Mouse (Mus musculus): Measurements from ENCODE around the gene Cpne2. TPM values are rescaled to one million over a fixed set of nuclear protein-coding genes. Genes with fewer than 3 reads are reported as not detected.

The Cpne2 gene
- polyA plus RNA-seq, 1 experiment: 8.6 TPM

GRCm38 (mm10) chr8:94594211-94594610, 61.4 kb downstream of the Cpne2 start:
- no peaks in the 10 kb centered on the region for H3K9me3 ChIP-seq (replicated peaks; ENCODE audit: control insufficient read depth, insufficient read depth, low read length, poor library complexity, severe bottlenecking)
- no peak overlapping the region for H3K4me3 ChIP-seq (ENCODE audit: low read depth, low read length)
- TF ChIP-seq EP300 (IDR thresholded peaks at IDR 0.05; ENCODE audit: insufficient read depth, low read depth, low read length): no peak
- TF ChIP-seq CTCF (IDR thresholded peaks at IDR 0.05; ENCODE audit: low read depth, low read length): no peak
- no peak overlapping the region for H3K9ac ChIP-seq (ENCODE audit: low read depth, poor library complexity, severe bottlenecking)
- no peaks in the 10 kb centered on the region for H3K27me3 ChIP-seq (ENCODE audit: control insufficient read depth, insufficient read depth, low read length, poor library complexity, severe bottlenecking)
- H3K36me3 ChIP-seq (ENCODE audit: control insufficient read depth, insufficient read depth, low read length, poor library complexity, severe bottlenecking): no peaks in the 10 kb centered on the region; the same call in 1 of the 2 replicates
- H3K4me1 ChIP-seq (ENCODE audit: control insufficient read depth, insufficient read depth, low read length): no peaks in the 10 kb centered on the region
- H3K27ac ChIP-seq (ENCODE audit: insufficient read depth, low read length): no peak overlapping the region

GRCm38 (mm10) chr8:94600478-94600877, 67.7 kb downstream of the Cpne2 start:
- H3K27me3 ChIP-seq (ENCODE audit: control insufficient read depth, insufficient read depth, low read length, poor library complexity, severe bottlenecking): no peaks in the 10 kb centered on the region
- peak overlapping the region; percentile 82 for H3K4me3 ChIP-seq (ENCODE audit: low read depth, low read length)
- no peak for TF ChIP-seq POLR2A (IDR thresholded peaks at IDR 0.05; ENCODE audit: insufficient read depth, low read length)
- H3K4me1 ChIP-seq (ENCODE audit: control insufficient read depth, insufficient read depth, low read length): no peaks in the 10 kb centered on the region
- H3K27ac ChIP-seq (ENCODE audit: insufficient read depth, low read length): no peak overlapping the region
- no peaks in the 10 kb centered on the region; the same call in 1 of the 2 replicates for H3K36me3 ChIP-seq (ENCODE audit: control insufficient read depth, insufficient read depth, low read length, poor library complexity, severe bottlenecking)
- no peaks in the 10 kb centered on the region for H3K9me3 ChIP-seq (replicated peaks; ENCODE audit: control insufficient read depth, insufficient read depth, low read length, poor library complexity, severe bottlenecking)
- H3K9ac ChIP-seq (ENCODE audit: low read depth, poor library complexity, severe bottlenecking): peak overlapping the region; percentile 94

- no peaks in the 10 kb centered on the region for H3K9me3 ChIP-seq (replicated peaks; ENCODE audit: control insufficient read depth, insufficient read depth, low read length, poor library complexity, severe bottlenecking)
- no peaks in the 10 kb centered on the region; the same call in 1 of the 2 replicates for H3K36me3 ChIP-seq (ENCODE audit: control insufficient read depth, insufficient read depth, low read length, poor library complexity, severe bottlenecking)
- H3K27ac ChIP-seq (ENCODE audit: insufficient read depth, low read length): peak overlapping the region; percentile 44
- peak overlapping the region; percentile 94 for H3K9ac ChIP-seq (ENCODE audit: low read depth, poor library complexity, severe bottlenecking)
- H3K4me3 ChIP-seq (ENCODE audit: low read depth, low read length): peak overlapping the region; percentile 82
- no peak for TF ChIP-seq POLR2A (IDR thresholded peaks at IDR 0.05; ENCODE audit: insufficient read depth, low read length)
- no peak for TF ChIP-seq CTCF (IDR thresholded peaks at IDR 0.05; ENCODE audit: low read depth, low read length)
- no peak for TF ChIP-seq EP300 (IDR thresholded peaks at IDR 0.05; ENCODE audit: insufficient read depth, low read depth, low read length)
- H3K4me1 ChIP-seq (ENCODE audit: control insufficient read depth, insufficient read depth, low read length): no peaks in the 10 kb centered on the region
- H3K27me3 ChIP-seq (ENCODE audit: control insufficient read depth, insufficient read depth, low read length, poor library complexity, severe bottlenecking): no peaks in the 10 kb centered on the region
These were observed 68.3 kb downstream of the Cpne2 start for GRCm38 (mm10) chr8:94601034-94601606.

GRCm38 (mm10) chr8:94601607-94602385, 69.0 kb downstream of the Cpne2 start, which contains the start of the genes Rspry1 and Fam192a:
Gene Rspry1, plus strand, starts transcription at chr8:94601937.
Gene Fam192a, minus strand, starts transcription at chr8:94601997.
- Histone ChIP-seq H3K27ac (ENCODE audit: insufficient read depth, low read length) (peak within 1 kb of the TSS; percentile 44), H3K4me1 (ENCODE audit: control insufficient read depth, insufficient read depth, low read length) (no peaks in the 10 kb centered on the region), H3K9ac (ENCODE audit: low read depth, poor library complexity, severe bottlenecking) (peak within 1 kb of the TSS; percentile 94), H3K27me3 (ENCODE audit: control insufficient read depth, insufficient read depth, low read length, poor library complexity, severe bottlenecking) (no peaks in the 10 kb centered on the region), H3K4me3 (ENCODE audit: low read depth, low read length) (peak within 1 kb of the TSS; percentile 91), H3K36me3 (ENCODE audit: control insufficient read depth, insufficient read depth, low read length, poor library complexity, severe bottlenecking) (no peaks in the 10 kb centered on the region; the same call in 1 of the 2 replicates), H3K9me3 (replicated peaks; ENCODE audit: control insufficient read depth, insufficient read depth, low read length, poor library complexity, severe bottlenecking) (no peaks in the 10 kb centered on the region)
- TF ChIP-seq POLR2A (IDR thresholded peaks at IDR 0.05; ENCODE audit: insufficient read depth, low read length) (peak; percentile 73), CTCF (IDR thresholded peaks at IDR 0.05; ENCODE audit: low read depth, low read length) (no peak)

GRCm38 (mm10) chr8:94602471-94603131, 69.8 kb downstream of the Cpne2 start:
- TF ChIP-seq POLR2A (IDR thresholded peaks at IDR 0.05; ENCODE audit: insufficient read depth, low read length) (no peak), EP300 (IDR thresholded peaks at IDR 0.05; ENCODE audit: insufficient read depth, low read depth, low read length) (no peak), CTCF (IDR thresholded peaks at IDR 0.05; ENCODE audit: low read depth, low read length) (no peak)

GRCm38 (mm10) chr8:94604030-94604429, 71.2 kb downstream of the Cpne2 start:
- TF ChIP-seq POLR2A (IDR thresholded peaks at IDR 0.05; ENCODE audit: insufficient read depth, low read length) (no peak), CTCF (IDR thresholded peaks at IDR 0.05; ENCODE audit: low read depth, low read length) (no peak), EP300 (IDR thresholded peaks at IDR 0.05; ENCODE audit: insufficient read depth, low read depth, low read length) (no peak)
- Histone ChIP-seq H3K4me1 (ENCODE audit: control insufficient read depth, insufficient read depth, low read length) (no peaks in the 10 kb centered on the region), H3K36me3 (ENCODE audit: control insufficient read depth, insufficient read depth, low read length, poor library complexity, severe bottlenecking) (no peaks in the 10 kb centered on the region), H3K4me3 (ENCODE audit: low read depth, low read length) (no peak overlapping the region), H3K27me3 (ENCODE audit: control insufficient read depth, insufficient read depth, low read length, poor library complexity, severe bottlenecking) (no peaks in the 10 kb centered on the region), H3K27ac (ENCODE audit: insufficient read depth, low read length) (no peak overlapping the region), H3K9ac (ENCODE audit: low read depth, poor library complexity, severe bottlenecking) (no peak overlapping the region), H3K9me3 (replicated peaks; ENCODE audit: control insufficient read depth, insufficient read depth, low read length, poor library complexity, severe bottlenecking) (no peaks in the 10 kb centered on the region)

More at GRCm38 (mm10) chr8:94602471-94603131, 69.8 kb downstream of the Cpne2 start:
- peak overlapping the region; percentile 91 for H3K4me3 ChIP-seq (ENCODE audit: low read depth, low read length)
- no peaks in the 10 kb centered on the region for H3K9me3 ChIP-seq (replicated peaks; ENCODE audit: control insufficient read depth, insufficient read depth, low read length, poor library complexity, severe bottlenecking)
- H3K9ac ChIP-seq (ENCODE audit: low read depth, poor library complexity, severe bottlenecking): peak overlapping the region; percentile 79
- H3K27me3 ChIP-seq (ENCODE audit: control insufficient read depth, insufficient read depth, low read length, poor library complexity, severe bottlenecking): no peaks in the 10 kb centered on the region
- H3K27ac ChIP-seq (ENCODE audit: insufficient read depth, low read length): no peak overlapping the region
- H3K36me3 ChIP-seq (ENCODE audit: control insufficient read depth, insufficient read depth, low read length, poor library complexity, severe bottlenecking): no peaks in the 10 kb centered on the region
- H3K4me1 ChIP-seq (ENCODE audit: control insufficient read depth, insufficient read depth, low read length): no peaks in the 10 kb centered on the region
